Mouse (Mus musculus): ENCODE data around the gene Gfod2.

The Gfod2 gene

DNA sequence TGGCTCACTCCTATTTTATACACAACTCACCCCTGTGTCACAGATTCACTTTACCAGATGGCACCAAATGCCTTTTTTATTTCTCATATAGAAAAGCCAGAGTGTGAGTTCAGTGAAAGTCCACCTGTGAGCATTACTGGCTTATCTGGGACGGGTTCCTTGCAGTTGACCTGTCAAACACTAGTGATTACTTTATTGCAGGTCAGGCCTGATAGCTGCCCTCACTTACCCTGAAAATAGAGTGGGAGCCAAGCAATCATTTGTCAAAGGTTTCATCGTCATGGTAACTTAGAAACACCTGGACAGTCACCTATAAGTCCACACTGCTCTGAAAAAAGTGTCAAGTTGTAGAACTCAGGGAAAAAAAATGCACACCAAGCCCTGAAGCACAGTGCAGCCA, 3.8 kb downstream of the Gfod2 start:
- no peak for DNase-seq

DNA sequence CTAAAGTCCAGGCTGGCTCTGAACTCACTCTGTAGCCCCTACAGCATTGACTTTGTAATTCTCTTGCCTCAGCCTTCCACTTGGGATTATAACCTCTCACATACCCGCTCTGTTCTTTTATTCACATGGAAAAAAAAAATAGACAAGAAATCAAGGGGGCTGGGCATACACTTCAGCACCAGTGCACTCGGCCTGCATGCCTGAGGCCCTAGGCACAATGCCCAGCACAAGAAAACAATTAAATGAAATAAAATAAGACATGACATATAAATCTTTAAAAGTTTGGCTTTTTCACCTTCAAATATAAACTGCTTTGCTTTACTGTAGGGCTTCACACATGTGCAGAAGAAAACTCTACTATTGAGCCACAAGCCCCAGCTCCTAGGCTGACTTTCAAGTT, 4.5 kb downstream of the Gfod2 start:
- DNase-seq = no peak

GRCm38 (mm10) chr8:105750606-105751005, 7.9 kb downstream of the Gfod2 start:
- DNase-seq = no peak

DNA sequence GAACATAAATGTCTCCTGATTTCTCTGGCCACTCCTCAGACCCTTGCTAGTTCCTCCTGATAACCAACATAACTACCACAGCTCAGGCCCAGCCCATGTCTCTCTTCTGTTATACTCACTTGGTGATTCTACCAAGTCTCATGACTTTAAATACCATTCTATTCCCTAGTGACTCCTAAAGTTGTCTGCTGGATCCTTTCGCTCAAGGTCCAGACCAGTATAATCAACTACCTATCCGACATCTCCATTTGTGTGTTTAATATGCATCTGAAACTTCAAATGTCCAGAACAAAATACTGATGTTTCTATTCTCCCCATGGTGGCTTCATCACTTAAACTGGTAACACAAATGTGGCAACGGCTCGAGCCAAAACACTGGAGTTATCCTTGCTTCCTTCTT, 15.2 kb downstream of the Gfod2 start:
- no peak for DNase-seq

DNA sequence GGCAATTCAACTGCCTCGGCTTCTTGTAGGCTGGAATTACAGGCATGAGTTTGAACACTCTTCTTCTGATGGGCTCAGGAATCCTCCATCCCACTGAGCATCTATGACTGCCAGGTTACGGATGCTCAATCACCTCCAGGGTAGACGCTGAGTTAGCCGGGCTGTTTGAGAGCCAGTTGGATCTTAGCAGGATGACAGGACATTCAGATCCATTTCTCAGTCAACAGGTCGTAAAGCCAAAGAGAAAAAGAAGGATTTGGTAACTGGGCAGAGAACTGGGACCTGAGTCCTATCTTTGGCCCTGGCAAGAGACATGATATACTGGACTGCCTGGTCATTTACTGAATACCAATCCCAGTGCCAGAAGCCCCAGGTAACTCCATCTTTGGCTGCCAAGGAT, 19.2 kb downstream of the Gfod2 start:
- no peak for DNase-seq

DNA sequence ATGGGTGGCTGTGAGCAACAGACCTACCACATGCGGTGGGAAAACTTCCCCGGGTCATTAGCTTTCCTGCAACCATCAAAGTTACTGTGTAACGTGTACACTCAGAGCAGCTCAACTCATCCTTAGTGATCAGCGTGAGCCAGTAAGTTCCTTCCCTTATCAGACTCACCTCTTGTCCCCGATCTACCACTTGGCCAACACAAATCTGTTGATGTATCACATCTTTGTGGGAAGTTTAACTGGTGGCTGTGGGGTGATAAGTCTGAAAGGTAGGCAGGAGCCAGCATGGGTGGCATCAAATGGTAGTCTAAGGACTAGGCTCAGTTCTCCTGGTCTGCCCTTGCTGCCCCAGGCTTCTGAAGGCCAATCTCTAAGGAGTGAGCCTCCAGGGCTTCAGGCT, 26.3 kb downstream of the Gfod2 start:
- no peak for DNase-seq

DNA sequence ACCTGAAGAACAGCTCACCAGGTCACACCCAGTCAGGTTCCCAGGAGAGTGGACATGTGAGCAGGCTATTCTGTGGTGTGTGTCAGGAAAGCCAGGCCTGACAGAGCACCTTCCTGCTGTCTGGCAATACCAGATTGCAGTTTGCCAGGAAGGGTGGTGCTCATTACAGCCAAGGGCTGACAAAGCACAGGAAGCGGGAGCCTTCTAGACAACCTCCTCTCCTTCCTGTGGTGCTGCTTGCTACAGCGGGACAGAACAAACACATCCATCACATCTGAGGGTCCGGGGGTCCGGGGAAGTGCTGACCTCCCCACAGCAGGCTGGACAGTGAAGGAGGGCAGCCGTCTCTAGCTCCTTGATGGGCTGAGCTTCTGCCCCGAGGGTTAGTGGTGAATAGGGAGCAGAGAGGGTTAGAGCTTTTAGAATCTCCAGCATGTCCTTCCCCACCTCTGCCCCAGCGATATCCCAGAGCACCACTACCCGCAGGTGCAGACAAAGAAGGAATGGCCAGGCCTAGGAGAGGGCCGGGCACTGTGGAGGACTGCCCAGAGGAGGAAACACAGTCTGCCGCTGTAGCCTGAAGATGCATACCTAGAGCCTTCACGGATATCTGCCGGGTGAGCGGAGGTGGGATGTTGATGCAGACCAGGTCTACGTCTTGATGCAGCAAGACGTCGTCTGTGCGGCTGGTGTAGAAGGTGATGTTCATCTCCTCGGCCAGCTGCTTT, 30.9 kb downstream of the Gfod2 start:
- no peak for DNase-seq

DNA sequence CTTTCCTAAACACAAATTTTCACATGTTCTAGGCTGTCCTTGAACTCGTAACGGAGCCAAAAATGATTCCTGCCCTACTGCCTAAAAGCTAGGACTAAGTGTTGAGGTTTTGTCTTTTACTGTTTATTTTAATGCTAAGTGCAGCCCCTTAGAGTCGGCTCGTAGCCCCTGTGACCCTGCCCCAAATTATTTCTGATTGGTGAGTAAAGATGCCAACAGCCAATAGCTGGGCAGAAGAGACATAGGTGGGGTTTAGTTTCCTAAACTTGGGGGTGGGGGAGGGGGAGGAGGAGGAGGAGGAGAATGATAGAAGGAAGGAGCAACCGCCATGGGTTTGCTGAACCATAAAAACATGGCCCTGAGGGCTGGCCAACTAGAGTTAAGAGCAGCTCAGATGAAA, 32.7 kb downstream of the Gfod2 start:
- no peak for DNase-seq

- no peak for DNase-seq
These were observed 35.6 kb downstream of the Gfod2 start for GRCm38 (mm10) chr8:105722861-105723260.

DNA sequence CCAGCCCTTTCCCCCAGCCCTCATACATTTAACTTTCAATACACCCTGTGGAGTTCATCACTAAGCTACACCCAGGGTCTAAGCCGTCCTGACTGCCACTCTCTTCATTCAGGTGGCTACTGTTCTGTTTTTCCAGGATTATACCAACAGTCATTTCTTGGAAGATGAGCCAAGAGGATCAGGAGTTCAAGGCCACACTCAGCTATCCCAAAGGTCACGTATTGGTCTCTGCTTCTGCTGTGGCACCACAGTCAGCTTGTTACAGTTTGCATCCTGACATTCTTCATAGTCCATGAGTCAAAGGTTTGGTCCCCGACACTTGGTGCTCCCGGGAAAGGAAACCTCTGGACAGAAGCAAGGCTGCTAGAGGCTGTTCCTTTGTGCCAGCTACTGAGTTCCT, 38.8 kb downstream of the Gfod2 start:
- DNase-seq = no peak

GRCm38 (mm10) chr8:105716302-105716945, 42.0 kb downstream of the Gfod2 start:
- DNase-seq = no peak

- DNase-seq = peak in 1 of 2 experiments; percentile 7
These were observed 43.4 kb downstream of the Gfod2 start for GRCm38 (mm10) chr8:105715042-105715441.

GRCm38 (mm10) chr8:105714139-105714538, 44.3 kb downstream of the Gfod2 start:
- DNase-seq = peak; percentile 65 to 77

- no peak for DNase-seq
These were observed 46.2 kb downstream of the Gfod2 start for GRCm38 (mm10) chr8:105712286-105712685.

DNA sequence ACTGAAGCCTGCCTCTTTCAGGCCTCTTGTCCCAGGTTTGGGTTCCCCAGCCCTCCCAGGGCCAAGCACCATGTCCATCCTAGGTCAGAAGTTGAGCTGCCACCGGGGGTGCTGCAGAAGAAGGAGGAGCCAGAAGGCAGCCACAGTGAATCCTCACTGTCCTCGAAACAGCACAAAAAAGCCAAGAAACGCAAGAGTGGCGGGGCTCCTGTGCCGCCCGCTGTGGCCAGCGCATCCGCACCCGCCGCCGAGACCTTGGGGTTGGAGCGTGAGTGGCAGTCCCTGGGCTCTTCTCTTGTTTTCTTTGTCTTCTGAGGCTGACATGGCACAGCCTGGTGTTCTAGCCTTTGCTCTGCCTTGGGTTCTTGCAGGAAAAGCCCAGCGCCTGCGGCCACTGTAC, 49.1 kb downstream of the Gfod2 start:
- peak in 1 of 2 experiments; percentile 10 for DNase-seq

DNA sequence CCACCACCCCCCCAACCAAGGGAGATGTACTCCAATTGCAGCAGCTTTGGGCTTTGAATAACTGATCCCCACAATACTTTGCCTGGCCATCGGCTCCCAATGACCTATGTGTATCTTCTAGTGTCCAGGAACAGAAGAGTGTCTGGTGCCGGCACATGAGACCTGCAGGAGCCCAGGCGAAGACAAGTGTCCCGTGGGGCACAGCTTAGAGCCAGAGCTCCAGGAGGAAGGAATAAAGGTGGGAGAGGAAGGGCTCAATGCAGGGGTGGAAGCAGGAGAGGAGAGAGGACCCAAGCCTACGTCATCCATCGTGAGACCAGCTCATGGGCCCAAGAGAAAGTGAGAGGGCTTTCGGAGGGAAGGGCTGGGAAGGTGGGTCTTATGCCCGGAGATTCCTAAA, 49.8 kb downstream of the Gfod2 start:
- peak in 1 of 2 experiments; percentile 18 for DNase-seq

GRCm38 (mm10) chr8:105707498-105708403, 50.7 kb downstream of the Gfod2 start, which contains the start of the genes 4933405L10Rik and Enkd1:
Gene 4933405L10Rik (plus strand): TSS chr8:105707655.
Gene Enkd1 (minus strand): TSS chr8:105708210.
- DNase-seq = peak; percentile 77 to 87

- peak in 1 of 2 experiments; percentile 8 for DNase-seq
These were observed 52.0 kb downstream of the Gfod2 start for GRCm38 (mm10) chr8:105706426-105706825.

DNA sequence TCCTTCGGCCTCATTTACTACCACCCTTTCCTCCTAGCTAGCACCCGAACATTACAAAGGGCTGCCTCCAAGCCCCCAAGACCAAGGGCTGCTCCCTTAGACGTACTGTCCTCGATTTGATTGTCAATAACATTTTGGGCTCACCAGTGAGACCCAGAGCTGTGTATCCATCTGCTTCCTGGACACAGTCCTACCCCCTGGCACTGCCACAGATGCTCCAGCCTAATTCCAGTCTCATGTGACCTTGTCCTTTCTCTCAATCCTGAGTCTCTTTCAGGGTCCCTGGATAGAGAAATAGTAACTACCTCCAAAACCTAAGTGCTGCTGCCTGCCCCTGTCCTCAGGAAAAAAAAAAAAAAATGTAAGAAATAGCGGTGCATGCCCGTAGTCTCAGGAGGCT, 53.5 kb downstream of the Gfod2 start:
- DNase-seq = no peak

DNA sequence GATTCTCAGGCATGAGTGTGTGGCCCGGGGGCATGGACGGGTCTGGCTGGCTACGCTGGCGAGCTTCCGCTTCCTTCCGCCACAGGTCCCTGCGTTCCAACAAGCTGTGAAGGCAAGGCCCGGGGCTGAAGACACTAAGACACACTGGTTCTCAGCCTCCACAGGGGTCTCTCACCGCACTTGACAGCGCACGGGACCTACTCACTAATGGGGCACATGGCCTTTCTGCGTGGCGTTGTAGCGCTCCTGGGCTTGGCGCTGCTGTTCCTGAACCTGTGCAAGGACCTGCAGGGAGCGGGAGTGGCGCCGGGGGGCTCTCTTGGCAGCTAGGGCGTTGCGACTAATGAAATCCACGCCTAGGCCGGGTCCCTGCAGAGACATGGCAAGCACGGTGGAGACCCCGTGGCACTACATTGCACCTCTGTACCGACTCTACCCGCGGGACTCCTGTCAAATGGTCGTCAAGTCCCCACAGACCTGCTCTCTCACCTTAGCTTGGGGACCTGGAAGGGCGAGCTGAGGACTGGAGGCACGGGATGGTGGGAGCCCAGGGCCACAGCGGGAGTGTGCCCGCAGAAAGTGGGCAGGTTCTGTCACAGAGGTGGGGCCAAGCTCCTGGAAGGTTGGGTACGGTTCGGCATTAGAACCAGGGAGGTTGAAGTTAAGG, 54.2 kb downstream of the Gfod2 start:
- DNase-seq = no peak

DNA sequence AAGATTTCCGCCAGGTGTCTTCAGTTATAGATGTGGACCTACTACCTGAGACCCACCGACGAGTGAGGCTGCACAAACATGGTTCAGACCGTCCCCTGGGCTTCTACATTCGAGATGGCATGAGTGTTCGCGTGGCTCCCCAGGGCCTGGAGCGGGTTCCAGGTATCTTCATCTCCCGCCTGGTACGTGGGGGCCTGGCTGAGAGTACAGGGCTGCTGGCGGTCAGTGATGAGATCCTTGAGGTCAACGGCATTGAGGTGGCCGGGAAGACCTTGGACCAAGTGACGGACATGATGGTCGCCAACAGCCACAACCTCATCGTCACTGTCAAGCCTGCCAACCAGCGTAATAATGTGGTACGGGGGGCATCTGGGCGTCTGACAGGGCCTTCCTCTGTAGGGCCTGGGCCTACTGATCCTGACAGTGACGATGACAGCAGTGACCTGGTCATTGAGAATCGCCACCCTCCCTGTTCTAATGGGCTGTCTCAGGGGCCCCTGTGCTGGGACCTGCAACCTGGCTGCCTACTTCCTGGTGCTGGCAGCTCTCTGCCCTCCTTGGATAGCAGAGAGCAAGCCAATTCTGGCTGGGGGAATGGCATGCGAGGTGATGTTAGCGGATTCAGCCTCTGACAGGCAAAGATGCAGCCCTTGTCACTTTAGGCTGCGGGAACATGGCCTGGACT, 55.6 kb downstream of the Gfod2 start:
- DNase-seq = peak in 1 of 2 experiments; percentile 6

GRCm38 (mm10) chr8:105702001-105702401, 56.5 kb downstream of the Gfod2 start:
- DNase-seq = no peak

All from thymus, adult 18-20 months (tissue).